ENCODE assay signal across 8 mouse cellular contexts in genomic region chr5:122285767-122286150, GRCm38 (mm10). TPM values are rescaled to one million over a fixed set of nuclear protein-coding genes. Genes with fewer than 3 reads are reported as not detected.
DNase-seq lines count a peak whose midpoint lies in the region; ATAC-seq and TF ChIP-seq lines count a peak whose summit lies in the region.

No protein-coding gene starts in this region.

- no peaks in the 10 kb centered on the region for H3K9me3 ChIP-seq in kidney, postnatal 0 days (replicated peaks; ENCODE audit: low read length)
- H3K9me3 ChIP-seq in embryonic facial prominence, embryonic 11.5 days (replicated peaks; ENCODE audit: control insufficient read depth, low read length) = no peaks in the 10 kb centered on the region

- H3K36me3 ChIP-seq in kidney, postnatal 0 days (ENCODE audit: insufficient read depth, low read length) = no peaks in the 10 kb centered on the region
- no peaks in the 10 kb centered on the region for H3K36me3 ChIP-seq in embryonic facial prominence, embryonic 11.5 days (replicated peaks; ENCODE audit: control insufficient read depth, insufficient read depth, low read depth, low read length)

- WGBS in kidney, postnatal 0 days = 50% methylated on average over 7 of the region's 7 CpGs
- WGBS in embryonic facial prominence, embryonic 11.5 days = 64% methylated on average over 7 of the region's 7 CpGs

- peak overlapping the region; percentile 98 for H3K4me3 ChIP-seq in kidney, postnatal 0 days (replicated peaks; ENCODE audit: low read depth, low read length)
- H3K4me3 ChIP-seq in embryonic facial prominence, embryonic 11.5 days (ENCODE audit: low read depth, low read length) = peak overlapping the region; percentile 99

- H3K4me1 ChIP-seq in kidney, postnatal 0 days (replicated peaks; ENCODE audit: insufficient read depth, low read length) = peaks cover 6% of the 10 kb centered on the region; the same call in 1 of the 2 replicates
- no peaks in the 10 kb centered on the region for H3K4me1 ChIP-seq in embryonic facial prominence, embryonic 11.5 days (ENCODE audit: control insufficient read depth, insufficient read depth, low read length)

- peak overlapping the region; percentile 87 for H3K4me2 ChIP-seq in kidney, postnatal 0 days (ENCODE audit: low read length)
- peak overlapping the region; percentile 98; the same call in 1 of the 2 replicates for H3K4me2 ChIP-seq in embryonic facial prominence, embryonic 11.5 days (ENCODE audit: low read depth, low read length)

- no peaks in the 10 kb centered on the region for H3K27me3 ChIP-seq in kidney, postnatal 0 days (ENCODE audit: insufficient read depth, low read length)
- H3K27me3 ChIP-seq in embryonic facial prominence, embryonic 11.5 days (ENCODE audit: control insufficient read depth, insufficient read depth, low read length) = no peaks in the 10 kb centered on the region

- peak overlapping the region; percentile 94 for H3K9ac ChIP-seq in kidney, postnatal 0 days (ENCODE audit: low read depth, low read length)
- peak overlapping the region; percentile 86 for H3K9ac ChIP-seq in embryonic facial prominence, embryonic 11.5 days (replicated peaks; ENCODE audit: low read length)

- DNase-seq in kidney, postnatal 0 days (ENCODE audit: low spot score) = no peak
- DNase-seq in kidney, postnatal 14 days = no peak
- DNase-seq in embryonic facial prominence, embryonic 11.5 days (ENCODE audit: low spot score) = no peak
- DNase-seq in induced T-regulatory cell, adult 2 months (ENCODE audit: low read depth) = peak; percentile 73
- DNase-seq in left cerebral cortex, postnatal 10 days (ENCODE audit: extremely low spot score in 1 of 2, low spot score in 2 of 2) = no peak
- DNase-seq in adrenal gland, adult 18-20 months (ENCODE audit: low spot score in 2 of 2) = no peak

- no peak for ATAC-seq in kidney, postnatal 0 days (replicated peaks; ENCODE audit: low FRiP score, low read depth)
- ATAC-seq in embryonic facial prominence, embryonic 11.5 days (replicated peaks; ENCODE audit: insufficient number of reproducible peaks, low FRiP score, low TSS enrichment, low read depth) = no peak
- ATAC-seq in monocyte, adult 5-6 weeks (replicated peaks; ENCODE audit: insufficient number of reproducible peaks, low FRiP score, low TSS enrichment, poor library complexity, severe bottlenecking) = peak; percentile 42
- ATAC-seq in activated CD4-positive, CD25-positive, alpha-beta regulatory T cell, adult 4 months = no peak

- intact Hi-C loops in left cerebral cortex, postnatal 10 days (cut with DNase I) = no loop called here

- no peak for TF ChIP-seq CTCF in kidney, postnatal 0 days (IDR thresholded peaks at IDR 0.05; ENCODE audit: low read depth)

- H3K27ac ChIP-seq in kidney, postnatal 0 days = no peak overlapping the region
- H3K27ac ChIP-seq in embryonic facial prominence, embryonic 11.5 days (replicated peaks; ENCODE audit: low read depth, low read length) = no peak overlapping the region

RNA-seq across cellular contexts. Expression of gene Pptc7, which starts 1.6 kb away (rescaled TPM):
- polyA plus RNA-seq in kidney, postnatal 0 days (2015; fragmentation: Nextera tagmentation; extraction: Ambion mirVana) = 10.4 and 12.1 TPM in 2 replicates
- 8.3 and 9.0 TPM in 2 replicates for polyA plus RNA-seq in embryonic facial prominence, embryonic 11.5 days (2014; fragmentation: Nextera tagmentation; extraction: Ambion mirVana)
- 33.3 to 37.2 TPM (median 36.9 TPM) in 3 replicates for total RNA-seq in monocyte, adult 5-6 weeks (2017)
- 10 to 100 TPM; 22.8 to 24.1 TPM for total RNA-seq in left cerebral cortex, postnatal 10 days (2021)
- total RNA-seq in adrenal gland, adult 18-20 months (2021) = 10 to 100 TPM; 56.1 to 70.7 TPM
- 10 to 100 TPM; 13.5 to 14.8 TPM for polyA plus RNA-seq in activated CD4-positive, CD25-positive, alpha-beta regulatory T cell, adult 4 months (2017; shearing (Covaris generic))

RNA-seq across cellular contexts. Expression of gene Tctn1, which starts 21.5 kb away (rescaled TPM):
- 5.2 and 6.6 TPM in 2 replicates for polyA plus RNA-seq in kidney, postnatal 0 days (2015; fragmentation: Nextera tagmentation; extraction: Ambion mirVana)
- 3.3 and 3.5 TPM in 2 replicates for polyA plus RNA-seq in embryonic facial prominence, embryonic 11.5 days (2014; fragmentation: Nextera tagmentation; extraction: Ambion mirVana)
- total RNA-seq in monocyte, adult 5-6 weeks (2017) = 1.1 to 4.4 TPM (median 2.0 TPM) in 3 replicates
- total RNA-seq in left cerebral cortex, postnatal 10 days (2021) = 10 to 100 TPM; 13.1 to 15.6 TPM
- total RNA-seq in adrenal gland, adult 18-20 months (2021) = 10 to 100 TPM; 10.6 to 11.8 TPM
- polyA plus RNA-seq in activated CD4-positive, CD25-positive, alpha-beta regulatory T cell, adult 4 months (2017; shearing (Covaris generic)) = under 1 TPM; 0.75 to 0.96 TPM
